Comparison of ENCODE assay signal across 20 mouse cellular contexts in the genomic region with DNA sequence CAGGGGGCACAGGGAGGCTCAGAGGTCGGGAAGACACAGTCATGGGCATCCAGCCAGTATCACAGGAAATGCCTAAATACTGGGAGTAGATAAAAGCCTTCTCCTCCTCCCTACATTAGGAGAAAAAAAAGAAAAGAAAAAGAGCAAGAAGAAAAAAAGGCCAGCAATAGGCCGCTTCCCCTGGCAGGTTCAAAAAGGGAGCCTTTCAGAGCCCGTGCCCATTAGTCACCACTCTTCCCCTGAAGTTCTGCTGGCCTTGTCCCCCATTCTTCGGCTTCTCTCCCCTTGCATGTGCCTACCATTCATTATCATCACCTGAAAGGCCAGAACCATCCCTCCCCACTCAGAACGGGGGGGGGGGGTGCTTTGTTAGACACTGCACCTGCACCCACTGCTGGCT.
"Had no signal": no experiment of that assay in that cellular context is flagged by ENCODE, and none has a peak within 500 bp of the region (broad histone marks: within the 10 kb centered on the region; RNA-seq: fewer than 3 reads in every experiment).

No protein-coding gene starts in this region.

- H3K36me3 ChIP-seq: limb, embryonic 12.5 days; limb, embryonic 15.5 days; midbrain, embryonic 10.5 days; midbrain, embryonic 13.5 days; neural tube, embryonic 13.5 days; stomach, embryonic 15.5 days had no signal

- H3K27me3 ChIP-seq: megakaryocyte, embryonic 14.5 days; midbrain, embryonic 13.5 days; neural tube, embryonic 13.5 days had no signal

- H3K4me3 ChIP-seq: limb, embryonic 12.5 days; limb, embryonic 15.5 days; megakaryocyte, embryonic 14.5 days; midbrain, embryonic 10.5 days; midbrain, embryonic 13.5 days; myocyte; neural tube, embryonic 13.5 days; stomach, embryonic 15.5 days had no signal

- H3K4me1 ChIP-seq: megakaryocyte, embryonic 14.5 days; stomach, embryonic 15.5 days had no signal

- H3K27ac ChIP-seq: limb, embryonic 12.5 days; limb, embryonic 15.5 days; liver, embryonic 14.5 days; midbrain, embryonic 10.5 days; midbrain, embryonic 13.5 days; neural tube, embryonic 13.5 days; stomach, embryonic 15.5 days had no signal

- DNase-seq: kidney, adult 8-10 months; kidney, postnatal 14 days; left cerebral cortex, postnatal 4 days; liver, postnatal 0 days; lung, postnatal 36 days; retina, postnatal 1 day; right cerebral cortex, postnatal 25 days; spleen, adult 18-20 months; thymus, adult 2 months; thymus, postnatal 14 days; thymus, postnatal 4 days had no signal
